Mouse (Mus musculus): ENCODE results near the gene Add3.

The Add3 gene

DNA sequence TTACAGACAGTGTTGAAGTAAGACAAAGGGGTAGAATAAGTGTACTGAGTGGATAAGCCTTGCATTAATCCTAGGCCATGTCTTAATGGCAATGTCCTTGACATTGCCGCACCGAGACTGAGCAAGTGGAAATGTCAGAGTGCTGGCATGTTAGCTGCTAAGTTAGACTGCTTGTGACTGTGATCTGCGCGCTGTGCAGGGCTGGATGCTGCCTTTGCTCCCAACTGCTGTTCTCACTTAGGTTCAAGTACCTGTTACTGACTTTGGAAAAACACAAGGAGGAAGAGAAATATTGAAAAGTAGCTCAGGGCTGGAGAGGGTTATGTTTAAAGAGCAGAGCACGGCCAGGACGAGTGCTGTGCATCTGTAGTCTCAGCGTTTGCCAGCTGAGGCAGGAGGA is 24.4 kb downstream of the Add3 start:
- in situ Hi-C loops (cut with MboI; ENCODE audit: low sequenced_read_pairs), result no loop called here

DNA sequence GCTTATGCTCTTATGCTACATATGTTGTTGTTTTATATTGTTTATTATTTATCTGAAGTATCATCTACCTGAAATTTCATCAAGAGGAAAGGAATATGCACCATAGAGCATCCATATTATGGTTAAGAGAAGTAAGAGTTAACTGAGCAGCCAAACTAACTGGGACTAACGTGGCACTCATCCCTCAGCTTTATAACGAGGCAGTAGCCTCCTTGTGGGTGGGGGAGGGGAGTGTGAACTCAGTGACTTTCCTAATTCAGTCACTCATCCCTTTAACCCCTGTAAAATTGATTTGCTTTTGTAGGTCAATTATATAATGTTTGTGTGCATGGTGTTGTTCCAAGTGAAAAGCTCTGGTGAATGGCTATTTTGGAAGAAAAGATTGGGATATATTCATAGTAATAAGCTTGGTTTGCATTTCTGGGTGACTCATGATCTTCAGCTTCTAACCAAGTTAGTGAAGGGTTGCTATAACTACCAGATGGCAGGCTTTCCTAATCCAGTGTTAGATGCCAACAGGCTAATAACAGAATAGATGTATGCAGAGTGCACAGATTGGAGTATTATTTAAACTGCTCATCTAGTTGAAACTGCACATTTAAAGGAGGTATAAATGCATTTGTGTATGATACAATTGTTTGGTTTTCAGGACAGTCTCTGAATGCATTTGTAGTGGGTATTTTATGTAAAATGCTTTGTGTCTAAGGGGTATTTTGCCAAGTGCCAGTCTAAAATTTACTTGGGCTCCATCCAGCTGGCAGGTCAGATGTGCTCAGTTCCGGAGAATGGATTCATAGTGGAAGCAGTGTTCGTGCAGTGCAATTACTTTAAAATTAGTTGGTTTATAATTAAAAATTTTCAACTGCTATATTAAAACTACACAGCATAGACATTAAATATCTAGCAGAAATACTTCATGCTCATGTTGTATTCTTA is 25.3 kb downstream of the Add3 start:
- in situ Hi-C loops (cut with MboI; ENCODE audit: low sequenced_read_pairs), result no loop called here

DNA sequence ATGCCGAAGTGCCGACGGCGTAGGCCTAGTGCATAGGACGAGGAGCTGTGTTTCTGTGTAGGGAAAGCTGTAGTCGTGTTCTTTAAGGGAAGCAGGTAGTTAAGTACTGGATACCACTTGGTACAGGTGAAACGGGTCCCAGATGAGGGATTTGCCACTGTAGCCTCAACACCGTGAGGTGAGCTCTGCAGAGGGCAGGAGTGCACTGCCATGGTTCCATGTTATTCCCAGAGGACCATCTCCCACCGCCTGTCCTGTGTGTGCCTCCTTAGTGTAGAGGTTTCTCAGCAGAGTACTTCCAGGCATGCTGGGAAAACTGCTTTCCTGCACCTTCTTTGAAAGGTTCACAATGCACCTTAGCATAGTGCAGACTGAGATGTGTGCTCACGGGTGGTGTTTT is 26.1 kb downstream of the Add3 start:
- in situ Hi-C loops (cut with MboI; ENCODE audit: low sequenced_read_pairs), result no loop called here

DNA sequence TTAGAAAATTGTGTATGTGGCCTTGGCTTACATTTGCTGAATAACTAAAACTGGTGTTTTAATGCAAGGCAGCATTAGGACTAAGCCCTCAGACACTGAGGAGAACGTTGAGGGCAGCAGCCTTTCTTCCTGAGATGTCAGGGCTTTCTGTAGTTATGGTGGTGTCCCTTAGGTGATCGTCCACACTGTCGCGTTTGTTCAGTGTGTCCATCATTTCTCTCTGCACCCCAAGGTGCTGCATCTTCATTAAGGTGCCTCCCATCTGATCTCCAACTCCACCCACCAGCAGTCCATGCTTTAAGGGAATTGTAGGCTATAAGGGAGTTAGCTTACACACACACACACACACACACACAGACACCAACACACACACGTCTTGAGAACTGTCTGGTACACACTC is 28.3 kb downstream of the Add3 start:
- in situ Hi-C loops (cut with MboI; ENCODE audit: low sequenced_read_pairs), result no loop called here

- in situ Hi-C loops (cut with MboI; ENCODE audit: low sequenced_read_pairs), result no loop called here
Measured at GRCm38 (mm10) chr19:53170651-53171050, 30.4 kb downstream of the Add3 start.

DNA sequence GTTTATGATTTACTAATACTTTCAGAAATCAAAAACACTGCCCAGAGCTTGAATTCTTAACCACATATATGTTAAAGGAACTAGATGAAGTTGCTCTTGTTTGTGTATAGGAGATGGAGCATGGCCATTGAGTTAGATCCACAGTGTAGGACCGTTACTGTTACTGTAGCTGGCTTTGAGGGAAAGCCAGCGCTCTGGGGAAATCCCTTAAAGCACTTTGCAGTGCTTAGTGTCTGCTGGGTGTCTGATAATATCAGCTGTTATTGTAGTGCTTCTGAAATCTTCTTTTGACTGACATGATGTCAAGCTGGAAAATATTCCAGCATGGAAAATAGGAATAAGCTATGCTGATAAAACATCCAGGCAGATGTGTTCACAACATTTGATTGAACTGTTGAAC is 33.8 kb downstream of the Add3 start:
- in situ Hi-C loops (cut with MboI; ENCODE audit: low sequenced_read_pairs), result no loop called here

DNA sequence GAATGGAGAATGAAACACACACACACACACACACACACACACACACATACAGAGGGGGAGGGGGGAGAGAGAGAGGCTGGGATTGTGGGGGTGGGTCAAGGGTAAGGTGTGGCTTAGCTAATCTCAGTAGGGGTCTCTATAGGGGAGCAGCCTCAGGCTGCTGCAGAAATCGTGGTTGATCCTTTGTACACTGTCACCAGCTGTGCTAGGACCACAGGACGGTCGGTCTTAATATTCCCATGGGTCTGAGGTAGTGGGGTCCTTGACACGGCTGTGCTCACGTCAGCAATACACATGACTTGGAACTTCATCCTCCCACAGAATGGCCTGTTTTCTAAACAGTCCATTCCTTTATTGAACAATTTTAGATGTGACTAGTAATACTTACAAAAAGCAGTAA is 35.3 kb downstream of the Add3 start:
- in situ Hi-C loops (cut with MboI; ENCODE audit: low sequenced_read_pairs), result no loop called here

DNA sequence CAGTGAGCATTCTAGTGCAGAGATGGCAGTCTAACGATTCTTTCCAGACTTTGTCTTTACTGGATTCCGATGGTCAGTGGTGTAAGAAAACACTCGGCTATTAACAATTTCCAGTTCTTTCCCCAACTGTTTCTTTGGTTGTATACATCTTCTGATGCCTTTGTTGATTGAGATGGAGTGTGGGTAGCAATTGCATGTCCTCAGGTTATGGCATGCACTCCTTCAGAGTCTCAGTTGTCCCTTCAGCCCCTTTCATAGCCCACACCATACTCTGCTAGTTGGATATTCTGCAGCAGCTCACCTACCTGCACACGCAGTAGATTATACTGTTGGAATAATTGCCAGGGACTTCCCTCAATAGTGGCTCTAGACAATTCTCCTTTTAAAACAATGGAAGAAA is 36.3 kb downstream of the Add3 start:
- in situ Hi-C loops (cut with MboI; ENCODE audit: low sequenced_read_pairs), result no loop called here

GRCm38 (mm10) chr19:53178611-53179528 is 38.6 kb downstream of the Add3 start:
- in situ Hi-C loops (cut with MboI; ENCODE audit: low sequenced_read_pairs), result no loop called here

GRCm38 (mm10) chr19:53180168-53180803 is 40.0 kb downstream of the Add3 start:
- in situ Hi-C loops (cut with MboI; ENCODE audit: low sequenced_read_pairs), result no loop called here

- in situ Hi-C loops (cut with MboI; ENCODE audit: low sequenced_read_pairs), result no loop called here
Measured at GRCm38 (mm10) chr19:53181003-53181861, 41.0 kb downstream of the Add3 start.

DNA sequence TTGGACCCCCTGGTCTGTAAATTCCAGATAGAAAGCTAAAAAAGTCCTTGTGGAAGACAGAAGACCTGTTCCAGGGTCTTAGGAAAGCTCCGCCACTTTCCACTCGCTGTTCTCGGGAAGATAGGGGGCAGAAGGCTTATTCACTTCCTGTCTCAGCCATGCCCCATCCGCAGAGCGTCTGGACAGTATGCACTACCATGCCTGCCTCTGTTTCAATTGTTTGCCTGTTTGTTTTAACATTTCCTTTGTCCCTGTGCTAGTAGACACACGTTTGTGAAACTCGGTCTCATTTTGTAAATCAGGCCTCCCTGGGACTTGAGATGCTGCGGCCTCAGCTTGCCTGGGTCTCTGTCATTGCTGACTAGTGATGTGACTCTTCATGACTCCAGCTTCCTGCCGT is 43.4 kb downstream of the Add3 start:
- in situ Hi-C loops (cut with MboI; ENCODE audit: low sequenced_read_pairs), result no loop called here

DNA sequence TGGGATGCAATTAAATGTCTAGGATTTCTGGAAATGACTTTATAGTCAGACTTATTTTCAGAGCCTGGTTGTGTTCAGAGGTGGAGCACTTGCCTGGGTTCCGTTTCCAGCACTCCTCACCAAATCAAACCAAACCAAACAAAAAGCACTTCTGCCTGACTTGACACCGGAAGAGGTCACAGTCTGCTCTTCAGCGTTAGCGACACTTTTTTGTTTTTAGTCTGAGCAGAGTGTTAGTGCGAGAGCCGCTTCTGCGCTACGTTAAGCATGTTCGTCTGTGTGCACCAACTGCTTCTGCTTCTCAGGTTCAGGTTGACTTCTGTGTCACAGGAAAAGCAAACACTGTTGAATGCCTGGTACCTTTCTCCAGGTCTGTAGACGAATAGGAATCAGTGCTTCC is 44.0 kb downstream of the Add3 start:
- in situ Hi-C loops (cut with MboI; ENCODE audit: low sequenced_read_pairs), result no loop called here

GRCm38 (mm10) chr19:53184911-53185310 is 44.7 kb downstream of the Add3 start:
- in situ Hi-C loops (cut with MboI; ENCODE audit: low sequenced_read_pairs), result no loop called here

DNA sequence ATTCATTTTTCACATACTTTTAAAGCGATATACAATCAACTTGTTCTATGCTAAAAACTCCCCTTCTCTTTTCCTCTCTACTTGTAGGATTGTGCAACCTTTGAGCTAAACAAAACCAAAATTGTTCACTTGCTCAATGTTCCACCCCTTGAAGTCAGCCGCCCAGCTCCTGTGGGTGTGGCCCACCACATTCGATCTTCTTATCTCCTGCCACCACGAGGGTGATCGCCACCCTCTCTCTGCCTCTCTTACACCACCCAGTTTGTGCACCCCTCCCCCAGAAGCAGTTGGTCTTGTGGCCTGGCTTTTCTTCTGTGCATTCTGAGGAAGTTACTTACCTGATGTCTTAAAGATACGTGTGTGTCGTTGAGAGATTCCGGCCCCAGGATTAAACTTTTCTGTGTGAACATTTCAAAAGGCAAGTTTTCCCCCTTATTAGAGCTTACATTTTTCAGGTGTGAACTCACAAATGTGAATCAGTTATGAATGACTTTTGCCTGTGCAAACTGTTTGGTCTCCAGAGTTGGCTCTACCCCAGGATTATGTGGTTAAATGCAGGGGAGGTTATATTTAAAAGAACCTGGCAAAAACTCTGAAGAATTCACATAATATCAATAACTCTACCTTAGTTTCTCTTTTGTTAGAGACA is 45.4 kb downstream of the Add3 start:
- in situ Hi-C loops (cut with MboI; ENCODE audit: low sequenced_read_pairs), result no loop called here

GRCm38 (mm10) chr19:53186456-53186855 is 46.2 kb downstream of the Add3 start:
- in situ Hi-C loops (cut with MboI; ENCODE audit: low sequenced_read_pairs), result no loop called here

GRCm38 (mm10) chr19:53187533-53187932 is 47.3 kb downstream of the Add3 start:
- in situ Hi-C loops (cut with MboI; ENCODE audit: low sequenced_read_pairs), result no loop called here

DNA sequence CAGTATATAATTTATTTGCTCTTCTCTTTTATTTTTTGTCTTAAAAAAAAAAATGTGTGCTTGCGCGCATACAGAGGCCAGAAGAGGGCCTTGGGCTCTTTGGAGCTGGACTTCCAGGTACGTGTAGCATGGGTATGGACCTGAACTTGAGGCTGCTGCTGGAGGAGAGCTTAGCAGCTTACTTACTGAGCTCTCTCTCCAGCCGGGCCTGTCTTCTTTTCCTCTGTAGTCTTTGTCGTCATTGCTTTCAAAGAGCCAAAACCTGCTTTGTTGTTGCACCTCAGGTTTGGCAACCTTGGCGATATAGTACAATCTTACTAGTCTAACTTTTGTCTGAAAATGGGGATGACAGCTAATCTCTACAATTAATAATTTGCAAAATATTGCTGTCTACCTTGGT is 47.9 kb downstream of the Add3 start:
- in situ Hi-C loops (cut with MboI; ENCODE audit: low sequenced_read_pairs), result no loop called here

DNA sequence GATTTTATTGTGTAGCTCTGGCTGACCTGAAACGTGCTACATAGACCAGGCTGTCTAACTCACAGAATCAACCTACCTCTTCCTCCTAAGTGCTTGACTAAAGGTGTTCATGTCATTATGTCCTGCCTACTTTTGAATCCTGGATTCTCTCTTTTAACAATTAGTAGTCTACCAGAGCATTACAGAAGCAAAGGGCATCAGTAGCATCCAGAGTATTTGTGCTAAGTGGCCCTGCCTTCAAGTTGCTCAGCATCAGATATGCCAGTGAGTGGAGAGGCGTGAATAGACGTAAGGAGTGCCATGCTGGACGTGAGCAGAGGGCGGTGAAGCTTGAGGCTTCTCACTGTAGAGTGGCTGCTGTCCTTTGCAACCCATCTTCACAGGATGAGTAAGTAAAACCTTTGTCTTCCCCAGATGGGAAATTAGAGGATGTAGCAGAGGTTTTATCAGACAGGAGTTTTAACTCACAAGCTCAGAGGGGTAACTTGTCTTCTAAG is 48.5 kb downstream of the Add3 start:
- in situ Hi-C loops (cut with MboI; ENCODE audit: low sequenced_read_pairs), result no loop called here

DNA sequence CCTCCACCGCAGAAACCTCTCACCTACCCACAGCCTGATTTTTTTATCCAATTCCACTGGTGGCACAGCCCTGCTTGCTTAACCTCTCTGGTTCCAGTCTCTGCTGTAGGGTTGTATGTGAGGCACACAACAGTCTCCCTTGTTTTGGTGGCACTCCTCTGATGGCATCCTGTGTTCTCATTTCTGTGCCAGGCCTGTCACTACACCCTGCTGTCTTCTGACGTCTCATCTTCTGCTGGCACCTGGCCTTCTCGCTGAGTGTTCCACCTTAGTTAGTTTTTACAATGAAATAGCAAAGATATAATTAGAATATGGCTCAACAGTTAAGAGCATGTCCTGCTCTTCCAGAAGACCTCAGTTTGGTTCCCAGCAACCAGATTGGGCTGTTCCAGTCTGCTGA is 49.5 kb downstream of the Add3 start:
- in situ Hi-C loops (cut with MboI; ENCODE audit: low sequenced_read_pairs), result no loop called here
